Mouse (Mus musculus): ENCODE measurements around the gene Ets1.

GRCm38 (mm10) chr9:32701126-32701997, 65.3 kb downstream of the Ets1 start:
- no peak for TF ChIP-seq CTCF (IDR thresholded peaks at IDR 0.05; ENCODE audit: low read depth)
- no peak for TF ChIP-seq EP300 (IDR thresholded peaks at IDR 0.05; ENCODE audit: low read depth)
